Comparison of ENCODE assay signal across 28 mouse cellular contexts in the genomic region with DNA sequence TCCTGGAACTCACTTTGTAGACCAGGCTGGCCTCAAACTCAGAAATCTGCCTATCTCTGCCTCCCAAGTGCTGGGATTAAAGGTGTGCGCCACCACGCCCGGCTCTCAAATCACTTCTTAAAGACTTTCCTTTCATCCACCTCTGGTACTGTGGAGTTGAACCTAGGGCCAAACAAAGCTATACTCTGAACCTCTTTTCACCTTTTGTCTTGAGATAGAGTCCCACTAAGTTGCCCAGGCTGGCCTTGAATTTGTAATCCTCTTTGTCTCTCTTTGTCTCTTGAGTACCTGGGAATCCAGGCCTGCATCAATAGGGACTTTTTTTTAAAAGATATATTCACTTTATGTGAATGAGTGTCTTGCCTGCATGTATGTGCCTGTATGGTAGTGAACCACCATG. TPM values are rescaled to one million over a fixed set of nuclear protein-coding genes. Genes with fewer than 3 reads are reported as not detected.
DNase-seq lines count a peak whose midpoint lies in the region; ATAC-seq and TF ChIP-seq lines count a peak whose summit lies in the region.
"Had no signal": no experiment of that assay in that cellular context is flagged by ENCODE, and none has a peak within 500 bp of the region (broad histone marks: within the 10 kb centered on the region; RNA-seq: fewer than 3 reads in every experiment).

No protein-coding gene starts in this region.

- no peaks in the 10 kb centered on the region for H3K9me3 ChIP-seq in ES-E14 (ENCODE audit: control insufficient read depth, insufficient read depth, low read depth, low read length)
- H3K9me3 ChIP-seq in liver, postnatal 0 days (ENCODE audit: low read length): no peaks in the 10 kb centered on the region
- H3K9me3 ChIP-seq: G1E had no signal

- no peak for TF ChIP-seq CTCF in liver, postnatal 0 days (IDR thresholded peaks at IDR 0.05; ENCODE audit: low read depth)

- 89% methylated on average over 3 of the region's 3 CpGs for WGBS in liver, postnatal 0 days (ENCODE audit: insufficient replicate concordance)

- no peak for ATAC-seq in cerebellum, adult (ENCODE audit: insufficient number of reproducible peaks, low FRiP score, low TSS enrichment)
- no peak for ATAC-seq in liver, postnatal 0 days
- ATAC-seq: activated CD4-positive, CD25-positive, alpha-beta regulatory T cell, adult 4 months; CD4-positive, CD25-positive, alpha-beta regulatory T cell, adult 4 months; Patski had no signal

- in situ Hi-C loops in ES-E14 (cut with MboI; ENCODE audit: low sequenced_read_pairs in 2 of 2, unreplicated experiment in 2 of 2): no loop called here

- no peak overlapping the region for H3K4me2 ChIP-seq in liver, postnatal 0 days (ENCODE audit: low read depth, low read length)

- DNase-seq in ES-CJ7 (ENCODE audit: low read depth, low spot score) (peak; percentile 81), ES-E14 (ENCODE audit: low read depth, low spot score) (no peak), R1 (ENCODE audit: low read depth, low spot score) (peak; percentile 85), ZHBTc4 (ENCODE audit: low read depth, low spot score) (peak; percentile 84)
- DNase-seq in lung, postnatal 10 days: no peak
- no peak for DNase-seq in urinary bladder, postnatal 25 days (ENCODE audit: low spot score)
- DNase-seq in liver, postnatal 0 days: no peak
- DNase-seq: adrenal gland, adult 2 months; adrenal gland, adult 8-10 months; adrenal gland, postnatal 10 days; adrenal gland, postnatal 14 days; adrenal gland, postnatal 25 days; adrenal gland, postnatal 36 days; B cell, adult 2 months; cerebellum, adult 11 months; cerebellum, adult 11-12 months; cerebellum, adult 18-20 months; cerebellum, adult 2 months; cerebellum, adult 8-10 months; cerebellum, adult 9-10 months; cerebellum, adult 9-11 months had no signal

- H3K27ac ChIP-seq in ES-E14 (ENCODE audit: insufficient read depth, low read depth, low read length, poor library complexity, severe bottlenecking): no peak overlapping the region
- no peak overlapping the region for H3K27ac ChIP-seq in liver, postnatal 0 days (ENCODE audit: low read depth)

- H3K36me3 ChIP-seq in ES-E14 (ENCODE audit: control insufficient read depth, insufficient read depth, low read length, poor library complexity, severe bottlenecking): no peaks in the 10 kb centered on the region
- H3K36me3 ChIP-seq in liver, postnatal 0 days (replicated peaks; ENCODE audit: insufficient read depth, low read length): no peaks in the 10 kb centered on the region
- H3K36me3 ChIP-seq: G1E had no signal

- no peaks in the 10 kb centered on the region for H3K27me3 ChIP-seq in liver, postnatal 0 days (ENCODE audit: insufficient read depth, low read length)
- H3K27me3 ChIP-seq: Patski had no signal

- no peak for TF ChIP-seq EP300 in liver, postnatal 0 days (IDR thresholded peaks at IDR 0.05; ENCODE audit: low read depth)

- H3K9ac ChIP-seq in ES-E14 (ENCODE audit: insufficient read depth, low read depth, low read length, poor library complexity, severe bottlenecking): no peak overlapping the region
- H3K9ac ChIP-seq in liver, postnatal 0 days (replicated peaks): no peak overlapping the region

- H3K4me3 ChIP-seq in ES-E14 (ENCODE audit: insufficient read depth in 1 of 2, low read depth in 1 of 2, low read length in 2 of 2, poor library complexity in 1 of 2, severe bottlenecking in 1 of 2): no peak overlapping the region
- H3K4me3 ChIP-seq in liver, postnatal 0 days (ENCODE audit: low read depth, low read length): no peak overlapping the region

- peaks cover 4 to 26% of the 10 kb centered on the region in 2 experiments for H3K4me1 ChIP-seq in ES-E14 (ENCODE audit: control insufficient read depth in 2 of 2, insufficient read depth in 2 of 2, low read length in 2 of 2, poor library complexity in 1 of 2)
- no peaks in the 10 kb centered on the region for H3K4me1 ChIP-seq in liver, postnatal 0 days (ENCODE audit: insufficient read depth)

TF ChIP-seq in ES-E14, 5 proteins besides CTCF, POLR2A, EP300 and RAD21:
- TF ChIP-seq MAFK (IDR thresholded peaks at IDR 0.05; ENCODE audit: insufficient read depth, low read depth, low read length) (no peak), ZNF384 (IDR thresholded peaks at IDR 0.05; ENCODE audit: low read depth, low read length) (peak; percentile 56; the same call in 1 of the 2 replicates)
TF ChIP-seq in ES-E14: peak in this region for 1.

RNA-seq across cellular contexts. Expression of gene Csnk1e, which starts 7.3 kb away (rescaled TPM):
- total RNA-seq in ES-E14 (2012; rRNA removed): 72.8 and 82.0 TPM in 2 replicates
- polyA plus RNA-seq in liver, postnatal 0 days (2015; fragmentation: Nextera tagmentation; extraction: Ambion mirVana): 7.5 and 8.9 TPM in 2 replicates
- polyA plus RNA-seq: G1E had no signal

RNA-seq across cellular contexts. Expression of gene Tmem184b, which starts 44.7 kb away (rescaled TPM):
- 40.6 and 51.7 TPM in 2 replicates for total RNA-seq in ES-E14 (2012; rRNA removed)
- 6.6 and 8.4 TPM in 2 replicates for polyA plus RNA-seq in liver, postnatal 0 days (2015; fragmentation: Nextera tagmentation; extraction: Ambion mirVana)

RNA-seq across cellular contexts. Expression of gene Kcnj4, which starts 57.0 kb away (rescaled TPM):
- total RNA-seq in ES-E14 (2012; rRNA removed): 3.2 and 5.8 TPM in 2 replicates
- polyA plus RNA-seq in liver, postnatal 0 days (2015; fragmentation: Nextera tagmentation; extraction: Ambion mirVana): not detected in 2 replicates
- total RNA-seq: CH12.LX, MEL had no signal
- polyA plus RNA-seq: activated CD4-positive, CD25-positive, alpha-beta regulatory T cell, adult 4 months; CD4-positive, CD25-positive, alpha-beta regulatory T cell, adult 4 months; G1E had no signal

Comparison
In these comparisons a context has a peak if more than half of its experiments do, and no peak if none do; other contexts are left out.
1. DNase-seq: peak in ES-CJ7 (single experiment), R1 (single experiment) and ZHBTc4 (single experiment); none in ES-E14 (single experiment), lung, postnatal 10 days (single experiment), urinary bladder, postnatal 25 days (single experiment) and liver, postnatal 0 days (single experiment).